Mouse (Mus musculus) E14TG2a.4 (cell line): Measurements from ENCODE around the gene 1700008O03Rik.

Experiments
- CTCF ChIP-seq: conservative IDR thresholded peaks from 2 replicates; pipeline ENCODE4 v1.5.1; 2014; ENCODE audit warnings: low read length
- POU5F1 ChIP-seq: IDR thresholded peaks from 2 replicates; pipeline ENCODE4 v1.6.1; 2014; ENCODE audit warnings: low read length, borderline replicate concordance

DNA sequence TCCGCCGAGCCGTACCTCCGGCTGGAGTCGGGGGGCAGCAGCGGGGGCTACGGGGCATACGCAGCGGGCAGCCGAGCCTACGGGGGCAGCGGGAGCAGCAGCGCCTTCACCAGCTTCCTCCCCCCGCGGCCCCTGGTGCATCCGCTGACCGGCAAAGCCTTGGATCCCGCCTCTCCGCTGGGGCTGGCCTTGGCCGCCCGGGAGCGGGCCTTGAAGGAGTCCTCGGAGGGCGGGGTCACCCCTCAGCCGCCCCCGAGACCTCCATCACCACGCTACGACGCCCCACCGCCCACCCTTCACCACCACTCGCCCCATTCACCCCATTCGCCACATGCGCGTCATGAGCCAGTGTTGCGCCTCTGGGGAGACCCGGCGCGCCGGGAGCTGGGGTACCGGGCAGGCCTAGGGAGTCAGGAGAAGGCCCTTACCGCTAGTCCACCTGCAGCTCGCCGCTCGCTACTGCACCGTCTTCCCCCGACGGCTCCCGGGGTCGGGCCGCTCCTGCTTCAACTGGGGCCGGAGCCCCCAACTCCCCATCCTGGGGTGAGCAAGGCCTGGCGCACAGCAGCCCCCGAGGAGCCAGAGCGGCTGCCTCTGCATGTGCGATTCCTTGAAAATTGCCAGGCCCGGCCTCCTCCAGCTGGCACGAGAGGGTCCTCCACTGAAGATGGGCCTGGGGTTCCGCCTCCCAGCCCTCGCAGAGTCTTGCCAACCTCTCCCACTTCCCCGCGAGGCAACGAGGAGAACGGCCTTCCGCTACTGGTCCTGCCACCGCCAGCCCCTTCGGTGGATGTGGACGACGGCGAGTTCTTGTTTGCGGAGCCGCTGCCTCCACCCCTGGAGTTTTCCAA lies 32.6 kb downstream of the 1700008O03Rik start:
- TF ChIP-seq CTCF (no peak), POU5F1 (no peak)
